Mouse (Mus musculus) stomach, postnatal 0 days (tissue): ENCODE measurements around the gene Pdcl3. TPM values are rescaled to one million over a fixed set of nuclear protein-coding genes. Genes with fewer than 3 reads are reported as not detected.

Experiments
- ATAC-seq: fragments of 200-750 bp; cut with Nextera tagmentation; 2 replicates; pipeline ENCODE4 v1.8.0; 2017; ENCODE audit not compliant: low FRiP score, low TSS enrichment
- DNase-seq: peaks from one replicate; pipeline ENCODE4 v3.0.0-alpha.2; 2016; ENCODE audit warnings: low spot score
- H3K27ac ChIP-seq: fragments of 300-500 bp; sonication (generic); replicated peaks from 2 replicates; pipeline ENCODE4 v1.5.1; 2014; ENCODE audit warnings: mild to moderate bottlenecking, control low read depth
- H3K27me3 ChIP-seq: fragments of 300-500 bp; sonication (generic); 2 replicates; pipeline ENCODE4 v1.6.1; 2014; ENCODE audit warnings: low read length; ENCODE audit not compliant: control insufficient read depth, insufficient read depth
- H3K36me3 ChIP-seq: fragments of 300-500 bp; sonication (generic); 2 replicates; pipeline ENCODE4 v1.6.1; 2014; ENCODE audit warnings: low read length, mixed read lengths; ENCODE audit not compliant: control insufficient read depth, insufficient read depth
- H3K4me1 ChIP-seq: fragments of 300-500 bp; sonication (generic); replicated peaks from 2 replicates; pipeline ENCODE4 v1.6.1; 2014; ENCODE audit warnings: antibody characterized with exemption; ENCODE audit not compliant: control insufficient read depth, insufficient read depth
- H3K4me2 ChIP-seq: fragments of 300-500 bp; sonication (generic); replicated peaks from 2 replicates; pipeline ENCODE4 v1.6.1; 2014; ENCODE audit warnings: low read depth, mild to moderate bottlenecking, control low read depth, moderate library complexity
- H3K4me3 ChIP-seq: fragments of 300-500 bp; sonication (generic); 2 replicates; pipeline ENCODE4 v1.5.1; 2014; ENCODE audit warnings: low read depth, low read length, control low read depth
- H3K9ac ChIP-seq: fragments of 300-500 bp; sonication (generic); 2 replicates; pipeline ENCODE4 v1.6.1; 2014; ENCODE audit warnings: mild to moderate bottlenecking, low read length, control low read depth, mixed read lengths
- H3K9me3 ChIP-seq: fragments of 300-500 bp; sonication (generic); 2 replicates; pipeline ENCODE4 v1.6.1; 2016; ENCODE audit warnings: low read length; ENCODE audit not compliant: control insufficient read depth
- CTCF ChIP-seq: IDR thresholded peaks from 2 replicates; pipeline ENCODE4 v1.5.1; 2016; ENCODE audit warnings: antibody characterized with exemption, low read depth, mild to moderate bottlenecking, moderate library complexity
- EP300 ChIP-seq: optimal IDR thresholded peaks from 2 replicates; pipeline ENCODE3; 2016; ENCODE audit warnings: antibody characterized with exemption
- WGBS: fragments of 180-500 bp; shearing (Covaris S2); extraction: QIAGEN DNeasy Blood & Tissue Kit; methylation state at CpG from one replicate; pipeline ENCODE4 v1.1.7; 2014; 5-methylcytosine and 5-hydroxymethylcytosine counted together
- polyA plus RNA-seq: library from polyadenylated mRNA; unstranded; fragments of >200 nt; fragmentation: Nextera tagmentation; extraction: Ambion mirVana; gene quantifications from 2 replicates; pipeline ENCODE4 v1.2.1, GENCODE M21; 2015

Pdcl3 gene
- 151 and 155 TPM in 2 replicates for polyA plus RNA-seq

GRCm38 (mm10) chr1:38985308-38985707 is at the start of gene Pdcl3:
Pdcl3 (plus strand) TSS chr1:38985608.
- no peak for ATAC-seq
- Histone ChIP-seq H3K27me3 (no peaks in the 10 kb centered on the region), H3K4me1 (no peaks in the 10 kb centered on the region; the same call in 1 of the 2 replicates), H3K36me3 (no peaks in the 10 kb centered on the region), H3K4me2 (no peak within 1 kb of the TSS), H3K27ac (no peak within 1 kb of the TSS), H3K9me3 (no peaks in the 10 kb centered on the region), H3K4me3 (no peak within 1 kb of the TSS), H3K9ac (no peak within 1 kb of the TSS)
- no peak for TF ChIP-seq EP300
- TF ChIP-seq CTCF, result no peak
- no peak for DNase-seq
- WGBS, result 94% methylated on average over 3 of the region's 3 CpGs

GRCm38 (mm10) chr1:38936780-38937179 is 48.6 kb upstream of the Pdcl3 start:
- Histone ChIP-seq H3K4me2 (no peak overlapping the region), H3K36me3 (no peaks in the 10 kb centered on the region), H3K9ac (no peak overlapping the region), H3K27ac (no peak overlapping the region), H3K27me3 (no peaks in the 10 kb centered on the region), H3K9me3 (no peaks in the 10 kb centered on the region), H3K4me1 (no peaks in the 10 kb centered on the region), H3K4me3 (no peak overlapping the region)
- DNase-seq, result peak; percentile 52
- no peak for ATAC-seq
- TF ChIP-seq CTCF (peak; percentile 76), EP300 (no peak)
- 18% methylated on average over 6 of the region's 6 CpGs for WGBS

GRCm38 (mm10) chr1:38938849-38939248 is 46.6 kb upstream of the Pdcl3 start, which contains the start of gene Nms:
Nms (plus strand) TSS chr1:38939149.
- H3K4me3 ChIP-seq, result no peak within 1 kb of the TSS
- H3K9me3 ChIP-seq, result no peaks in the 10 kb centered on the region
- TF ChIP-seq EP300 (no peak), CTCF (no peak)
- 72% methylated on average over 6 of the region's 6 CpGs for WGBS
- H3K4me2 ChIP-seq, result no peak within 1 kb of the TSS
- no peaks in the 10 kb centered on the region for H3K36me3 ChIP-seq
- H3K27me3 ChIP-seq, result no peaks in the 10 kb centered on the region
- no peak within 1 kb of the TSS for H3K27ac ChIP-seq
- no peak within 1 kb of the TSS for H3K9ac ChIP-seq
- no peak for DNase-seq
- no peak for ATAC-seq
- no peaks in the 10 kb centered on the region for H3K4me1 ChIP-seq

GRCm38 (mm10) chr1:38939608-38940007 is 45.8 kb upstream of the Pdcl3 start:
- WGBS, result 2% methylated on average over 5 of the region's 5 CpGs
- ATAC-seq, result no peak
- Histone ChIP-seq H3K27ac (no peak overlapping the region), H3K4me1 (no peaks in the 10 kb centered on the region), H3K4me2 (no peak overlapping the region), H3K9ac (no peak overlapping the region), H3K36me3 (no peaks in the 10 kb centered on the region), H3K4me3 (no peak overlapping the region), H3K27me3 (no peaks in the 10 kb centered on the region), H3K9me3 (no peaks in the 10 kb centered on the region)
- peak; percentile 36 for DNase-seq
- TF ChIP-seq CTCF (no peak), EP300 (no peak)

- ATAC-seq, result no peak
- no peak overlapping the region for H3K27ac ChIP-seq
- no peak overlapping the region for H3K4me2 ChIP-seq
- H3K27me3 ChIP-seq, result no peaks in the 10 kb centered on the region
- DNase-seq, result no peak
- H3K4me1 ChIP-seq, result no peaks in the 10 kb centered on the region
- H3K36me3 ChIP-seq, result no peaks in the 10 kb centered on the region
- WGBS, result 85% methylated on average over 3 of the region's 3 CpGs
- no peak overlapping the region for H3K4me3 ChIP-seq
- H3K9ac ChIP-seq, result no peak overlapping the region
- no peak for TF ChIP-seq CTCF
- H3K9me3 ChIP-seq, result no peaks in the 10 kb centered on the region
Measured at GRCm38 (mm10) chr1:38956457-38956856, 29.0 kb upstream of the Pdcl3 start.

GRCm38 (mm10) chr1:38969116-38969515 is 16.3 kb upstream of the Pdcl3 start:
- DNase-seq, result no peak

More at GRCm38 (mm10) chr1:38969116-38969515, 16.3 kb upstream of the Pdcl3 start:
- Histone ChIP-seq H3K9ac (no peak overlapping the region), H3K4me2 (no peak overlapping the region), H3K4me3 (no peak overlapping the region), H3K4me1 (no peaks in the 10 kb centered on the region), H3K27me3 (no peaks in the 10 kb centered on the region), H3K9me3 (no peaks in the 10 kb centered on the region), H3K27ac (no peak overlapping the region), H3K36me3 (no peaks in the 10 kb centered on the region)
- TF ChIP-seq EP300 (no peak), CTCF (no peak)
- WGBS, result 95% methylated on average over 1 of the region's 1 CpGs
- ATAC-seq, result no peak
